Comparison of ENCODE assay signal across 8 mouse cellular contexts in genomic region chr7:82715210-82715911, GRCm38 (mm10).
DNase-seq lines count a peak whose midpoint lies in the region; ATAC-seq lines count a peak whose summit lies in the region.

No protein-coding gene starts in this region.

- 37% methylated on average over 7 of the region's 7 CpGs for WGBS in heart, embryonic 11.5 days (ENCODE audit: insufficient replicate concordance)
- WGBS in limb, embryonic 13.5 days: 8% methylated on average over 7 of the region's 7 CpGs

- H3K27ac ChIP-seq in heart, embryonic 11.5 days (ENCODE audit: low read depth, low read length): no peak overlapping the region
- peak overlapping the region; percentile 87 for H3K27ac ChIP-seq in limb, embryonic 13.5 days

- H3K36me3 ChIP-seq in heart, embryonic 11.5 days (ENCODE audit: control insufficient read depth, insufficient read depth, low read length): no peaks in the 10 kb centered on the region
- peaks cover 8% of the 10 kb centered on the region for H3K36me3 ChIP-seq in limb, embryonic 13.5 days

- H3K9ac ChIP-seq in heart, embryonic 11.5 days (ENCODE audit: low read depth, low read length): no peak overlapping the region
- H3K9ac ChIP-seq in limb, embryonic 13.5 days: no peak overlapping the region; the same call in 1 of the 2 replicates

- no peak overlapping the region for H3K4me3 ChIP-seq in heart, embryonic 11.5 days (ENCODE audit: low read depth, low read length)
- no peak overlapping the region for H3K4me3 ChIP-seq in limb, embryonic 13.5 days

- H3K4me2 ChIP-seq in heart, embryonic 11.5 days: no peak overlapping the region
- H3K4me2 ChIP-seq in limb, embryonic 13.5 days (replicated peaks): peak overlapping the region; percentile 43

- H3K4me1 ChIP-seq in heart, embryonic 11.5 days (ENCODE audit: control insufficient read depth, insufficient read depth, low read length): peaks cover 3% of the 10 kb centered on the region; the same call in 1 of the 2 replicates
- H3K4me1 ChIP-seq in limb, embryonic 13.5 days: peaks cover 70% of the 10 kb centered on the region

- H3K9me3 ChIP-seq in heart, embryonic 11.5 days (replicated peaks; ENCODE audit: control insufficient read depth, low read length): no peaks in the 10 kb centered on the region
- H3K9me3 ChIP-seq in limb, embryonic 13.5 days: no peaks in the 10 kb centered on the region

- H3K27me3 ChIP-seq in heart, embryonic 11.5 days (ENCODE audit: control insufficient read depth, insufficient read depth, low read length): no peaks in the 10 kb centered on the region
- no peaks in the 10 kb centered on the region for H3K27me3 ChIP-seq in limb, embryonic 13.5 days

- ATAC-seq in common myeloid progenitor, adult 5-6 weeks (replicated peaks; ENCODE audit: low read depth, poor library complexity, severe bottlenecking): peak; percentile 80
- peak; percentile 26; the same call in 1 of the 2 replicates for ATAC-seq in heart, embryonic 11.5 days (replicated peaks; ENCODE audit: insufficient number of reproducible peaks, low FRiP score, low TSS enrichment)
- ATAC-seq in limb, embryonic 13.5 days (ENCODE audit: low FRiP score, low read depth): peak; percentile 91

- peak; percentile 11 for DNase-seq in urinary bladder, postnatal 25 days (ENCODE audit: low spot score)
- no peak for DNase-seq in urinary bladder, postnatal 10 days (ENCODE audit: low spot score)
- peak; percentile 65 for DNase-seq in kidney, adult 9 months
- DNase-seq in naive thymus-derived CD4-positive, alpha-beta T cell, adult 2 months (ENCODE audit: low read depth): peak; percentile 80
- DNase-seq in thymus, postnatal 25 days: peak; percentile 60

Comparison
In these comparisons a context has a peak if more than half of its experiments do, and no peak if none do; other contexts are left out.
1. ATAC-seq: peak in every context shown above with its lines; median percentile 91 in limb, embryonic 13.5 days; 80 in common myeloid progenitor, adult 5-6 weeks; 26 in heart, embryonic 11.5 days.